12 mouse cellular contexts compared by ENCODE assay signal in the genomic region with DNA sequence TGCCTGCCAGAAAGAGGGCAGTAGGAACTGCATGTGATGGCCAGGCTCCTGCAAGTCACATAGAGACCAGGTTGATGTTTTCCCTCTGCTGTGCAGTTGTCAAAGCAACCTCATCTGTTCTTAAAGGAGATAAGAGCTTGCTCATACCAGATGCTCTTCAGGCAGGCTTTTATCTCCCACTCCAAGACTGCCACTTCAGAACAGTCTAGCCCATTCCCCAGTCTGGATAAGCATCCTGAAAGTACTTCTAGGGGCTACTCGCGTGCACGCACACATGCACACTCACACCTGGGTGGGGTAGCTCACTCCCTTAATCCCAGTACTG.
DNase-seq lines count a peak whose midpoint lies in the region; ATAC-seq and TF ChIP-seq lines count a peak whose summit lies in the region.
"Had no signal": no experiment of that assay in that cellular context is flagged by ENCODE, and none has a peak within 500 bp of the region (broad histone marks: within the 10 kb centered on the region; RNA-seq: fewer than 3 reads in every experiment).

No protein-coding gene starts in this region.

- no peaks in the 10 kb centered on the region for H3K9me3 ChIP-seq in heart, embryonic 10.5 days
- no peaks in the 10 kb centered on the region for H3K9me3 ChIP-seq in midbrain, embryonic 10.5 days (replicated peaks)
- H3K9me3 ChIP-seq in midbrain, postnatal 0 days (ENCODE audit: low read length): no peaks in the 10 kb centered on the region
- H3K9me3 ChIP-seq in limb, embryonic 10.5 days (replicated peaks): no peaks in the 10 kb centered on the region
- H3K9me3 ChIP-seq in stomach, embryonic 16.5 days (replicated peaks; ENCODE audit: control insufficient read depth, low read length): no peaks in the 10 kb centered on the region

- no peaks in the 10 kb centered on the region for H3K27me3 ChIP-seq in heart, embryonic 10.5 days (ENCODE audit: insufficient read depth, poor library complexity, severe bottlenecking)
- H3K27me3 ChIP-seq in midbrain, embryonic 10.5 days (ENCODE audit: low read depth, poor library complexity, severe bottlenecking): no peaks in the 10 kb centered on the region
- no peaks in the 10 kb centered on the region for H3K27me3 ChIP-seq in midbrain, postnatal 0 days (ENCODE audit: insufficient read depth, low read length)
- H3K27me3 ChIP-seq in limb, embryonic 10.5 days (ENCODE audit: low read depth, poor library complexity, severe bottlenecking): no peaks in the 10 kb centered on the region
- H3K27me3 ChIP-seq in stomach, embryonic 16.5 days (ENCODE audit: control insufficient read depth, insufficient read depth, low read length): no peaks in the 10 kb centered on the region
- H3K27me3 ChIP-seq: CH12.LX had no signal

- 10% methylated on average over 3 of the region's 3 CpGs for WGBS in heart, embryonic 10.5 days
- WGBS in midbrain, embryonic 10.5 days: 82% methylated on average over 3 of the region's 3 CpGs
- 67% methylated on average over 3 of the region's 3 CpGs for WGBS in midbrain, postnatal 0 days
- 71% methylated on average over 3 of the region's 3 CpGs for WGBS in limb, embryonic 10.5 days
- WGBS in stomach, embryonic 16.5 days: 56% methylated on average over 3 of the region's 3 CpGs

- no peak overlapping the region for H3K9ac ChIP-seq in midbrain, postnatal 0 days (replicated peaks; ENCODE audit: low read length, poor library complexity, severe bottlenecking)
- H3K9ac ChIP-seq in stomach, embryonic 16.5 days (ENCODE audit: low read length): no peak overlapping the region

- peaks cover 77% of the 10 kb centered on the region for H3K4me1 ChIP-seq in heart, embryonic 10.5 days
- H3K4me1 ChIP-seq in midbrain, embryonic 10.5 days: peaks cover 38% of the 10 kb centered on the region
- H3K4me1 ChIP-seq in midbrain, postnatal 0 days (ENCODE audit: insufficient read depth, low read length): peaks cover 10% of the 10 kb centered on the region; the same call in 1 of the 2 replicates
- peaks cover 45% of the 10 kb centered on the region for H3K4me1 ChIP-seq in limb, embryonic 10.5 days
- peaks cover 16% of the 10 kb centered on the region; the same call in 1 of the 2 replicates for H3K4me1 ChIP-seq in stomach, embryonic 16.5 days (ENCODE audit: control insufficient read depth, insufficient read depth, low read length)

- peak overlapping the region; percentile 20 for H3K4me3 ChIP-seq in heart, embryonic 10.5 days
- no peak overlapping the region for H3K4me3 ChIP-seq in midbrain, embryonic 10.5 days
- H3K4me3 ChIP-seq in midbrain, postnatal 0 days (ENCODE audit: low read depth, low read length): no peak overlapping the region
- H3K4me3 ChIP-seq in limb, embryonic 10.5 days: no peak overlapping the region
- H3K4me3 ChIP-seq in stomach, embryonic 16.5 days (replicated peaks; ENCODE audit: low read length): no peak overlapping the region

- ATAC-seq in midbrain, postnatal 0 days (ENCODE audit: low FRiP score): no peak
- peak; percentile 48 for ATAC-seq in stomach, embryonic 16.5 days (ENCODE audit: insufficient read depth, low FRiP score)

- H3K36me3 ChIP-seq in heart, embryonic 10.5 days: no peaks in the 10 kb centered on the region
- no peaks in the 10 kb centered on the region for H3K36me3 ChIP-seq in midbrain, embryonic 10.5 days
- H3K36me3 ChIP-seq in midbrain, postnatal 0 days (ENCODE audit: insufficient read depth, low read length): no peaks in the 10 kb centered on the region
- no peaks in the 10 kb centered on the region for H3K36me3 ChIP-seq in limb, embryonic 10.5 days
- H3K36me3 ChIP-seq in stomach, embryonic 16.5 days (ENCODE audit: control insufficient read depth, insufficient read depth, low read length): no peaks in the 10 kb centered on the region

- TF ChIP-seq CTCF in midbrain, postnatal 0 days (IDR thresholded peaks at IDR 0.05): no peak

- peak overlapping the region; percentile 86 for H3K27ac ChIP-seq in heart, embryonic 10.5 days
- peak overlapping the region; percentile 61 for H3K27ac ChIP-seq in midbrain, embryonic 10.5 days (replicated peaks)
- no peak overlapping the region for H3K27ac ChIP-seq in midbrain, postnatal 0 days (ENCODE audit: low read depth, low read length)
- peak overlapping the region; percentile 44; the same call in 1 of the 2 replicates for H3K27ac ChIP-seq in limb, embryonic 10.5 days
- H3K27ac ChIP-seq in stomach, embryonic 16.5 days (ENCODE audit: low read length): no peak overlapping the region

- no peak overlapping the region for H3K4me2 ChIP-seq in midbrain, postnatal 0 days (ENCODE audit: low read depth, low read length, poor library complexity, severe bottlenecking)
- H3K4me2 ChIP-seq in stomach, embryonic 16.5 days (ENCODE audit: low read depth, low read length): no peak overlapping the region

- peak; percentile 86 for DNase-seq in heart, embryonic 10.5 days (ENCODE audit: low spot score)
- no peak for DNase-seq in heart, adult 11 months
- DNase-seq in midbrain, embryonic 10.5 days (ENCODE audit: low spot score): no peak
- DNase-seq in midbrain, postnatal 0 days (ENCODE audit: low spot score): no peak
- DNase-seq in limb, embryonic 10.5 days (ENCODE audit: low spot score): no peak
- no peak for DNase-seq in right cerebral cortex, postnatal 14 days
- no peak for DNase-seq in urinary bladder, postnatal 36 days (ENCODE audit: low spot score in 2 of 2)
- DNase-seq: adrenal gland, postnatal 36 days; kidney, postnatal 10 days; lung, postnatal 14 days had no signal

Comparison
In these comparisons a context has a peak if more than half of its experiments do, and no peak if none do; other contexts are left out.
1. H3K27ac ChIP-seq: peak in heart, embryonic 10.5 days (single experiment), midbrain, embryonic 10.5 days (single experiment) and limb, embryonic 10.5 days (single experiment); none in midbrain, postnatal 0 days (single experiment) and stomach, embryonic 16.5 days (single experiment).